Mouse (Mus musculus) limb, embryonic 15.5 days (tissue): Measurements from ENCODE around the gene Ankrd39. TPM values are rescaled to one million over a fixed set of nuclear protein-coding genes. Genes with fewer than 3 reads are reported as not detected.

Experiments
- ATAC-seq: fragments of 200-750 bp; cut with Nextera tagmentation; 2 replicates; pipeline ENCODE4 v1.8.0; 2017; ENCODE audit warnings: low read depth, moderate TSS enrichment; ENCODE audit not compliant: insufficient number of reproducible peaks, low FRiP score, low TSS enrichment
- H3K27ac ChIP-seq: fragments of 300-500 bp; sonication (generic); 2 replicates; pipeline ENCODE4 v1.5.1; 2015; ENCODE audit warnings: moderate library complexity, mild to moderate bottlenecking, inconsistent platforms
- H3K27me3 ChIP-seq: fragments of 300-500 bp; sonication (generic); 2 replicates; pipeline ENCODE4 v1.6.1; 2015; ENCODE audit warnings: inconsistent platforms
- H3K36me3 ChIP-seq: fragments of 300-500 bp; sonication (generic); 2 replicates; pipeline ENCODE4 v1.6.1; 2015; ENCODE audit warnings: inconsistent platforms
- H3K4me1 ChIP-seq: fragments of 300-500 bp; sonication (generic); 2 replicates; pipeline ENCODE4 v1.6.1; 2015; ENCODE audit warnings: inconsistent platforms
- H3K4me2 ChIP-seq: fragments of 300-500 bp; sonication (generic); 2 replicates; pipeline ENCODE4 v1.6.1; 2015; ENCODE audit warnings: mild to moderate bottlenecking, inconsistent platforms
- H3K4me3 ChIP-seq: fragments of 300-500 bp; sonication (generic); 2 replicates; pipeline ENCODE4 v1.5.1; 2015; ENCODE audit warnings: mild to moderate bottlenecking, inconsistent platforms
- H3K9ac ChIP-seq: fragments of 300-500 bp; sonication (generic); 2 replicates; pipeline ENCODE4 v1.6.1; 2015; ENCODE audit warnings: inconsistent platforms
- H3K9me3 ChIP-seq: fragments of 300-500 bp; sonication (generic); 2 replicates; pipeline ENCODE4 v1.6.1; 2016; ENCODE audit warnings: inconsistent platforms
- WGBS: fragments of 180-500 bp; shearing (Covaris S2); methylation state at CpG from one replicate; pipeline ENCODE4 v1.1.7; 2015; 5-methylcytosine and 5-hydroxymethylcytosine counted together
- polyA plus RNA-seq: library from polyadenylated mRNA; unstranded; fragments of >200 nt; fragmentation: Nextera tagmentation; extraction: Ambion mirVana; gene quantifications from 2 replicates; pipeline ENCODE4 v1.2.1, GENCODE M21; 2015

Ankrd39 gene
- polyA plus RNA-seq, 1 experiment from 2014 or later, result 24.0 TPM

DNA sequence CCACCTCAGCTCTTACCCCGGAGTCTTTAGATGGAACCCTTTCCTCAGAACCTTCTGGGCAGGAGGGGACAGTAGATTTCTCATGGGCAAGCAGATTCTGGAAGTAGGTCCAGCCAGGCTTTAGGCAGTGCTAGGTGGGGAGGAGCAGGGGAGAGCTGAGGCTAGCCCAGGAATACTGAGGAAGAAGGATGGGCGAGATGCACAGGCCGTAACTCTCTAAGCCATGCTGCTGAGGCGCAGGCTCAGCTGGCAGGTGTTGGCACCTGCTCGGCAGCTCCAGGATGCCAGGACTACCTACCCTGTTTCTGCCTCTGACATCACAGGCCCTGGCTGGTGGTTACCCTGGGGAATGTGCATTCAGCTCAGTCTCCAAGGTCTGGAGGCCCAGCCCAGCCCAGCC, 23.1 kb upstream of the Ankrd39 start:
- no peaks in the 10 kb centered on the region for H3K36me3 ChIP-seq
- ATAC-seq, result no peak
- H3K4me1 ChIP-seq, result peaks cover 60% of the 10 kb centered on the region
- no peaks in the 10 kb centered on the region for H3K27me3 ChIP-seq
- H3K4me3 ChIP-seq, result no peak overlapping the region
- no peak overlapping the region for H3K4me2 ChIP-seq
- no peaks in the 10 kb centered on the region for H3K9me3 ChIP-seq
- no peak overlapping the region for H3K27ac ChIP-seq
- WGBS, result 82% methylated on average over 5 of the region's 5 CpGs
- no peak overlapping the region for H3K9ac ChIP-seq

DNA sequence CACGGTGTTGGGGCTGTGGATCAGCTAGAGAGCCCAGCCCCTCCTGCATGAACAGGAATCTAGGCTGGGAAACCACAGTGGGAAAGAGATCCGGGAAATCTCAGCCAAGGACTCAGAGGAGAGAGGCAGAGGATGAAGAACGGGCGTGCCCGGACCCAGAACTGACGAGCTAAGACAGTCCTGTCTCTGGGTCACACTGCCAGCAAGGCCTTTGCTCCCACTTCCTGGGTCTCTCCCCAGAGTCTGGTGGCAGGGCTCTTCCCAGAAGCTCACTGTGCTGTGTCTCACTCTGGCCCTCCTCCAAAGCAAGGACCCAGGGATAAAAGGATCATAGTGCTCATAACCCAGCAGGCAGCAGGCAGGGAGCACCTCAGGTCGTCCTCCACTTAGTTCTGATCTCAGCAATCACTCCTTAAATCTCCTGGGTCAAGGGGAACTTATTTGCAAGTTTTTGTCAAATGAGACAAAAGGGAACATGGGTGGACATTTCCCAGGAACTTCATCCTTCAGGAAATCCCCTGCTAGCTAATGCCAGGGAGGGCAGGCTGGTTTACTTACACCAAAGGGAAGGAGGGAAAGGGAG, 22.5 kb upstream of the Ankrd39 start:
- H3K9ac ChIP-seq, result no peak overlapping the region
- no peaks in the 10 kb centered on the region for H3K36me3 ChIP-seq
- H3K4me2 ChIP-seq, result no peak overlapping the region
- no peak overlapping the region for H3K4me3 ChIP-seq
- H3K9me3 ChIP-seq, result no peaks in the 10 kb centered on the region
- H3K4me1 ChIP-seq, result peaks cover 57% of the 10 kb centered on the region
- ATAC-seq, result no peak
- WGBS, result 48% methylated on average over 7 of the region's 7 CpGs
- no peak overlapping the region; the same call in 1 of the 2 replicates for H3K27ac ChIP-seq
- H3K27me3 ChIP-seq, result no peaks in the 10 kb centered on the region

DNA sequence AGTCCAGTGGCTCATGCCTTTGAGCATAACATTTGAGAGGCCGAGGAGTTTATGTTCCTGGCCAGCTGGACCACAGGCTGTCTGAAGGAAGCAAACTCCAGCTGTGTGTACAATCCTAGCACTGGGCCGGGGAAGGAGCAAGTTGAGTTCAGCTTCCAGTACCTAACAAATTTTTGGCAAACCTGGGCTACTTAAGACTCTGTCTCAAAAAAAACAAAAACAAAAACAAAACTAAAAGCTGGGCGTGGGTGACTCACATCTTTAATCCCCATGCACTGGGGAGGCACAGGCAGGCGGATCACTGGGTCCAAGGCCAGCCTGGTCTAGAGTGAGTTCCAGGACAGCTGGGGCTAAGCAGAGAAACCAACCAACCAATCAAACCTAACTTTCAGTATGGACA, 21.5 kb upstream of the Ankrd39 start:
- H3K4me1 ChIP-seq, result peaks cover 51% of the 10 kb centered on the region
- H3K27me3 ChIP-seq, result no peaks in the 10 kb centered on the region
- H3K4me2 ChIP-seq, result no peak overlapping the region
- ATAC-seq, result no peak
- H3K27ac ChIP-seq, result no peak overlapping the region
- H3K4me3 ChIP-seq, result no peak overlapping the region
- WGBS, result 62% methylated on average over 4 of the region's 4 CpGs
- no peaks in the 10 kb centered on the region for H3K9me3 ChIP-seq
- H3K9ac ChIP-seq, result no peak overlapping the region
- H3K36me3 ChIP-seq, result no peaks in the 10 kb centered on the region

DNA sequence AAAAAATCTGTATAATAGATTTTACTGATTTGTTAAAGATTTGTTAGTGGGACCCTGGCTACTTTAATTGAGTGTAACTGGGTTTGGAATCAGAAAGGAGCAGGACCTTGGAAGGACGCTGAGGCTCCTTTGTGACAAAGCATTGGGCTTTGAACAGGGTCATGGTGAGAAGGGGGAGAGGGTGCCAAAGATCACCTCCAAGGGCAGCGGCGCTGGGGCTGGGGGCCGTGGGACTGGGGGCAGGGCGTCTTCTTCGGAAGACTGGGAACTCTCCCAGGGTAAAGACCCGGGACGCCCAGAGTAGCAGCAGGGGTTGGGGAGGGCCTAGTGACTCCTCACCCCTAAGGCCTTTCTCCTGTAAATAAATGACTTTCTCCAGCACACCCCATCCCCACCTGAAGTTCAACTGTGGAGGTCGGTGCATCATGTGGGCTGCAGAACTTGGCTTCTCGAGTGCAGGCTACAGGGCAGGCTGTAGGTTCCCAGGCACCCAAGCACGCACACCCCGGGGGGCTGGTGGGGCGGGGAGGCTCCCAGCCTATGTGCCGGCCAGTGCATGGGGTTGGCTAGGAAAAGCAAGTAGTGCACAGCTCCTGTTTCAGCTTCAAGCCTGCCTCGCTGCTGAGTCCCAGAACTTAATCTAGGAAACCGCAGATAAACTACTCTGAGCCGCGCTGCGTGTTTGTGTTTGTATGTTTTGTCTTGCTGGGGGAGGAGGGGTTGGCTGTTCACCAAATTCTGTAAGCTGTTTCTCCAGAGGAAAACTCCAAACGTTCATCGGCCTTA, 20.8 kb upstream of the Ankrd39 start:
- no peak for ATAC-seq
- H3K9ac ChIP-seq, result no peak overlapping the region
- peaks cover 49% of the 10 kb centered on the region for H3K4me1 ChIP-seq
- H3K27me3 ChIP-seq, result no peaks in the 10 kb centered on the region
- H3K4me3 ChIP-seq, result no peak overlapping the region
- 50% methylated on average over 21 of the region's 21 CpGs for WGBS
- H3K27ac ChIP-seq, result no peak overlapping the region
- H3K9me3 ChIP-seq, result no peaks in the 10 kb centered on the region
- no peak overlapping the region for H3K4me2 ChIP-seq
- H3K36me3 ChIP-seq, result no peaks in the 10 kb centered on the region

DNA sequence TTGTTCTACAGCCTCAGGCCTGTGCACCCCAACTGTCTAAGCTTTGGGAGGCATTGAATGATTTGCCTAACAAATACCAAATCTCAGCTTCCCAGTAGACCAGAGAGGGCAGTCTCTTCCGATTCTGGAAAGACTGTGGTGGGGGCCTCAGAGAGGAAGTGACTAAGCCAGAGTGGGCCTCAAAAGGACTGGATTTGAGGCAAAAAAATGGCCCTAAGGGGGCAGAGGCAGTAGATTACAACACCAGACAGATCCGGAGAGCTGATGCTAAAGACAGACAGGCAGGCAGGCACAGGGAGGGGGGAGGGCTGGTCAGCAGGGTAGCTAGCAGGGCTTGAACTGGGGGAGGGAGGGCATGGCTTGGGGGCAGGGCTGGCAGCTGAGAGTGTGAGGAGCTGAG, 19.2 kb upstream of the Ankrd39 start:
- H3K27ac ChIP-seq, result no peak overlapping the region
- peaks cover 47% of the 10 kb centered on the region for H3K4me1 ChIP-seq
- no peak for ATAC-seq
- H3K9me3 ChIP-seq, result no peaks in the 10 kb centered on the region
- H3K27me3 ChIP-seq, result no peaks in the 10 kb centered on the region
- no peak overlapping the region for H3K4me2 ChIP-seq
- no peaks in the 10 kb centered on the region for H3K36me3 ChIP-seq
- WGBS, result 10% methylated on average over 2 of the region's 2 CpGs
- no peak overlapping the region for H3K9ac ChIP-seq
- no peak overlapping the region for H3K4me3 ChIP-seq

DNA sequence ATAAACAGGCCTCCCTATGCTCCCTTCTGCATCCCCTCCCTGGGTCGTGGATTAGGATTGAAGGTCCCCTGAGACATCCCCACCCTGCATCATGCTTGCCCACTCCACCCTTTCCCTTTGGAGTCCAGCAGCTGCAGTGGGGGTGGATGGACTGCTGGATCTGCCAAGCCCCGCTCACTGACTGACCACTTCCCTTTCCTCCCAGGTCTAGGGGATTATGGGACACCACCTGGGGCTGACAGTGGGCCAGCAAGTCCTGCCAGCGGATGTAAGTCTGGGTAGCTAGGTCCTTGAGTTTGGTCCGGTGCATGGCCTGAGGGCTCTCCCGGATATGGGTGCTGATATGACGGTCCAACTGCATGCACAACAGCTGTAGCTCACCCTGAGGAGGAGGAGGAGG, 16.9 kb upstream of the Ankrd39 start:
- Histone ChIP-seq H3K27me3 (no peaks in the 10 kb centered on the region), H3K4me2 (no peak overlapping the region), H3K9ac (no peak overlapping the region), H3K4me3 (no peak overlapping the region), H3K27ac (no peak overlapping the region), H3K4me1 (peaks cover 45% of the 10 kb centered on the region), H3K36me3 (no peaks in the 10 kb centered on the region), H3K9me3 (no peaks in the 10 kb centered on the region)
- no peak for ATAC-seq
- 68% methylated on average over 6 of the region's 6 CpGs for WGBS

DNA sequence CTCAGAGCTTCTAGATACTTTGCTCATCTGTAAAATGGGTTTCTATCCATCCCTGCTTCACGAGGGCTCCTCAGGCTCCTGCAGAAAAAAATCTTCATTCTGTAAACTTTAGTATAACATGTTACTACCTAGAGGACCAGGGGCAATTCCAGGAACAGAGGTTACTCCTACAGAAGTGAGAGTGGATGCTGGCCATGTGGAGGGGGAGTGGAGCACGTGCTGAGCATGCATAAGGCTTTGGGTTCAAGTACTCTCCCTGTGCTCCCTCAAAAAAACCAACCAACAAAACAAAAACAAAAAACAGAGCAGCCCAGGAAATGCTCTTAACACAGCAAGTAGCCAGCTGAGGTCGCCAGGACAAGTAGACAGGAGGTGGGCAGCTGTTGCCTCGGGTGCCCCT, 16.4 kb upstream of the Ankrd39 start:
- H3K4me1 ChIP-seq, result peaks cover 46% of the 10 kb centered on the region
- H3K27me3 ChIP-seq, result no peaks in the 10 kb centered on the region
- no peak for ATAC-seq
- H3K9me3 ChIP-seq, result no peaks in the 10 kb centered on the region
- no peaks in the 10 kb centered on the region for H3K36me3 ChIP-seq
- H3K4me2 ChIP-seq, result no peak overlapping the region
- H3K4me3 ChIP-seq, result no peak overlapping the region
- H3K9ac ChIP-seq, result no peak overlapping the region
- 58% methylated on average over 4 of the region's 4 CpGs for WGBS
- H3K27ac ChIP-seq, result no peak overlapping the region

DNA sequence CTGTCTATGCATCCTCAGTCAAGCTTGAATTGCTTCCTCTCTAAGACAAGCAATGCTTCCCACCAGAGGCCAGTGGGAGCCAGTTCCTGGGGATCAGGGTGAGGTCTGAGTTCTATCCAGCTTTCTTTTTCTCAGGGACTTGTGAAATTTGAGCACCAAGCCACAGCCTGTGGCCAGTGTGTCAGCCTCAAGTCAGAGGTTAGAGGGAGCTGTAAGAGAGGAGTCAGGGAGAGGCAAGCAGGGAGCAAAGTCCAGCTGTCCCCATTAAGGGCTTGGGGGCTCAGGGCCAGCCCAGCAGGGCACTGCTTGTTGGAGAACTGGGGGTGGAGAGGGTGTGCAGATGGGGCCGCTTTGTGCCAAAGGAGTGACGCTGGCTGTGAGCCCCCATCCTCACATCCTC, 16.0 kb upstream of the Ankrd39 start:
- no peak for ATAC-seq
- Histone ChIP-seq H3K4me3 (no peak overlapping the region), H3K9ac (no peak overlapping the region), H3K9me3 (no peaks in the 10 kb centered on the region), H3K36me3 (no peaks in the 10 kb centered on the region), H3K27ac (no peak overlapping the region), H3K4me1 (peaks cover 45% of the 10 kb centered on the region), H3K4me2 (no peak overlapping the region), H3K27me3 (no peaks in the 10 kb centered on the region)
- 71% methylated on average over 2 of the region's 2 CpGs for WGBS

DNA sequence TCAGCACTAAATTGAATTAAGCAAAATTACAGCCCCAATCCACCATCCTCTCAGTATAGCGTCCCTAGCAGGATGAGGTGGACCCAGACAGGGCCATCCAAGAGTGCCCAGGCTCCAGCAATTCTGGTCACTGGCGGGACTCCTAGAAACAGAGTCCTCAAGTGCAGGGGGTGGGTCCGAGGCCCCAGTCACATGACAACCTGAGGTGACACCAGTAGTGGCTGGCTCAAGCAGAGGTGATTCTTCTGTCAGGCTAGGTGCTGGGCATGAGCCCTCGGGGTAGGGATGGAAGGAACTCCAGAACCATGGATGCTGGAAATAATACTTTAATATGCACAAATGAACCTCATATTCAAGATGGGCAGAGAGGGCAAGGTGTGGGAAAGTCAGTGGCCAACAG, 15.1 kb upstream of the Ankrd39 start:
- Histone ChIP-seq H3K27me3 (no peaks in the 10 kb centered on the region), H3K27ac (no peak overlapping the region), H3K9me3 (no peaks in the 10 kb centered on the region), H3K9ac (no peak overlapping the region), H3K4me1 (peaks cover 41% of the 10 kb centered on the region), H3K4me2 (no peak overlapping the region), H3K4me3 (no peak overlapping the region), H3K36me3 (no peaks in the 10 kb centered on the region)
- no peak for ATAC-seq
- WGBS, result 65% methylated on average over 4 of the region's 4 CpGs

DNA sequence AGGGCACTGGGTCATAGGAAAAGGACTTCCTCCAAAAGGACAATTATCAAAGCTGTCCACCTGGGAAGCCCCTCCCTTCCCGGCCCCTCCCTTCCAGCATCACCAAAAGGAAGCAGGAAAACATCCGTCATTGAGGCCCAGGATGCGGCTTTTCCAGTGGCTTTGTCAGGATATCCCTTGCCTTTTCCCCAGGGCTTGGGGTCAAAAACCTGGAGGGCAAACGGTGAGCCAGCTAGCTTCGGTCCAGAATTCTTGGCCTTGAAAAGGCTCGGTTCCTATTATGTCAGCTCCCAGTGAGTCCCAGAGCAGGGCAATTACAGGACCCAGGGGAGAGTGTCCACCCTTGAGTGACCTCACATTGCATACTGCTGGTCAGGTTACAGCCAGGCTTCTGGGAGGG, 13.7 kb upstream of the Ankrd39 start:
- no peak for ATAC-seq
- WGBS, result 56% methylated on average over 6 of the region's 6 CpGs
- H3K4me2 ChIP-seq, result no peak overlapping the region
- no peak overlapping the region for H3K9ac ChIP-seq
- no peak overlapping the region for H3K4me3 ChIP-seq
- no peaks in the 10 kb centered on the region for H3K9me3 ChIP-seq
- no peaks in the 10 kb centered on the region for H3K27me3 ChIP-seq
- H3K4me1 ChIP-seq, result peaks cover 36% of the 10 kb centered on the region
- H3K27ac ChIP-seq, result no peak overlapping the region
- no peaks in the 10 kb centered on the region for H3K36me3 ChIP-seq

DNA sequence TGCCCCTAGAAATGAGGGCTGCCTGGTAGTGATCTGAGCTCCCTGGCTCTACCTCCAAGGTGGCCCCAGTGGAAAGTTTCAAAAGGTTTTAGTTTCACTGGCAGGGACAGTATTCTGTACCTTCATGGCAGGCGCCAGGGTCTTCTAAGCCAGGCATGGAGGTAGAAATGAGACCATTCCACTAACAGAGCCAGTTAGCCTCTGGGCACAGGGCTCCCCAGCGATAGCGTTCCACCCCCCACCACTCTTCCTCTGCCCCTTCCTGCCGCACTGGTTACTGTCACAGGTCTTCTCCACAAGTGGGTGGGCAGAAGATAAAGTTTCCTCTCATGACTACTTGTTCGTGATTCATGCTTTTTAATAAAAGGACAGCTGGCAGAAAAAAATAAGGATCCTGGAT, 12.6 kb upstream of the Ankrd39 start:
- peaks cover 44% of the 10 kb centered on the region for H3K4me1 ChIP-seq

DNA sequence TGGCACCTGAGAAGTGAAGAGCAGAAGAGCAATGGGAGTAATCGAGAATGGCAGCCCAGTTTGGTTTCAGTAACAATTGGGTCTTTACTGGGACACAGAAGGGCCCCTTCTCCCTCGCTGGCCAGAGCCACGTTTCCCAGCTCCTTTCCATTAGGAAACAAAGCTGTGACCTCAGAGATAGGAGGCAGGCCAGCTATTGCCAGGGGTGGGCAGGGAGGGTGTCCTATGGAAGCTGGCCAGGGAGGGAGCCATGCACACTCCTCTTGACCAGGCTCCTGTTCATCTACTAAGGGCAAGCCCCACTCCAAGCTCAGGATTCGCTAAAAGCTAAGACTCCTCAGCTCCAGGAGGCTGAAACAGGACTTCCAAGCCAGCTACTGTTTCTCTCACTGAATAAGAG, 12.0 kb upstream of the Ankrd39 start:
- ATAC-seq, result no peak
- Histone ChIP-seq H3K36me3 (peaks cover 13% of the 10 kb centered on the region), H3K4me1 (peaks cover 50% of the 10 kb centered on the region), H3K9ac (no peak overlapping the region), H3K27ac (peak overlapping the region; percentile 99; the same call in 1 of the 2 replicates), H3K9me3 (no peaks in the 10 kb centered on the region), H3K27me3 (no peaks in the 10 kb centered on the region), H3K4me3 (peak overlapping the region; percentile 94; the same call in 1 of the 2 replicates), H3K4me2 (peak overlapping the region; percentile 82)
- 26% methylated on average over 4 of the region's 4 CpGs for WGBS

More for the DNA sequence above, 12.6 kb upstream of the Ankrd39 start:
- no peak overlapping the region for H3K4me3 ChIP-seq
- ATAC-seq, result no peak
- no peak overlapping the region for H3K4me2 ChIP-seq
- peaks cover 6% of the 10 kb centered on the region for H3K36me3 ChIP-seq
- H3K27me3 ChIP-seq, result no peaks in the 10 kb centered on the region
- no peak overlapping the region for H3K9ac ChIP-seq
- WGBS, result 60% methylated on average over 5 of the region's 5 CpGs
- H3K27ac ChIP-seq, result no peak overlapping the region
- no peaks in the 10 kb centered on the region for H3K9me3 ChIP-seq
